Mouse (Mus musculus) intestine, embryonic 16.5 days (tissue): ENCODE data around the gene Proser1. TPM values are rescaled to one million over a fixed set of nuclear protein-coding genes. Genes with fewer than 3 reads are reported as not detected.
A peak's percentile ranks its signal among the peaks of the same experiment; 100 is the strongest.

Source experiments
- ATAC-seq: fragments of 200-750 bp; cut with Nextera tagmentation; 2 replicates; pipeline ENCODE4 v1.8.0; 2017; ENCODE audit warnings: moderate TSS enrichment, moderate library complexity
- H3K27ac ChIP-seq: fragments of 300-500 bp; sonication (generic); 2 replicates; pipeline ENCODE4 v1.5.1; 2014; ENCODE audit warnings: mild to moderate bottlenecking, low read length
- H3K27me3 ChIP-seq: fragments of 300-500 bp; sonication (generic); replicated peaks from 2 replicates; pipeline ENCODE4 v1.6.1; 2014; ENCODE audit warnings: low read length, control low read depth, mixed read lengths; ENCODE audit not compliant: control insufficient read depth, insufficient read depth
- H3K36me3 ChIP-seq: fragments of 300-500 bp; sonication (generic); 2 replicates; pipeline ENCODE4 v1.6.1; 2014; ENCODE audit warnings: low read length, control low read depth; ENCODE audit not compliant: control insufficient read depth, insufficient read depth
- H3K4me1 ChIP-seq: fragments of 300-500 bp; sonication (generic); 2 replicates; pipeline ENCODE4 v1.6.1; 2014; ENCODE audit warnings: low read length, control low read depth, mixed read lengths; ENCODE audit not compliant: control insufficient read depth, insufficient read depth
- H3K4me2 ChIP-seq: fragments of 300-500 bp; sonication (generic); 2 replicates; pipeline ENCODE4 v1.6.1; 2014; ENCODE audit warnings: low read depth, low read length, control low read depth
- H3K4me3 ChIP-seq: fragments of 300-500 bp; sonication (generic); 2 replicates; pipeline ENCODE4 v1.5.1; 2014; ENCODE audit warnings: mild to moderate bottlenecking, low read length
- H3K9ac ChIP-seq: fragments of 300-500 bp; sonication (generic); 2 replicates; pipeline ENCODE4 v1.6.1; 2014; ENCODE audit warnings: low read depth, low read length
- H3K9me3 ChIP-seq: fragments of 300-500 bp; sonication (generic); 2 replicates; pipeline ENCODE4 v1.6.1; 2016; ENCODE audit warnings: low read length, control low read depth; ENCODE audit not compliant: control insufficient read depth
- WGBS: fragments of 180-500 bp; shearing (Covaris S2); extraction: QIAGEN DNeasy Blood & Tissue Kit; methylation state at CpG from one replicate; pipeline ENCODE4 v1.1.7; 2014; 5-methylcytosine and 5-hydroxymethylcytosine counted together
- polyA plus RNA-seq: library from polyadenylated mRNA; unstranded; fragments of >200 nt; fragmentation: Nextera tagmentation; extraction: Ambion mirVana; gene quantifications from 2 replicates; pipeline ENCODE4 v1.2.1, GENCODE M21; 2015

Gene Proser1
- polyA plus RNA-seq, 1 experiment from 2014 or later = 10.7 TPM

- Histone ChIP-seq H3K9me3 (no peaks in the 10 kb centered on the region), H3K4me1 (peaks cover 7% of the 10 kb centered on the region), H3K4me3 (no peak overlapping the region), H3K27ac (no peak overlapping the region), H3K27me3 (no peaks in the 10 kb centered on the region), H3K36me3 (peaks cover 2% of the 10 kb centered on the region; the same call in 1 of the 2 replicates), H3K4me2 (no peak overlapping the region), H3K9ac (no peak overlapping the region)
- ATAC-seq = no peak
- WGBS = 79% methylated on average over 9 of the region's 9 CpGs
These were observed 3.4 kb upstream of the Proser1 start for GRCm38 (mm10) chr3:53460106-53460505.

GRCm38 (mm10) chr3:53462701-53463045 lies 793 bp upstream of the Proser1 start:
- H3K9ac ChIP-seq = peak overlapping the region; percentile 94
- no peaks in the 10 kb centered on the region for H3K36me3 ChIP-seq
- H3K4me3 ChIP-seq = peak overlapping the region; percentile 97
- 2% methylated on average over 9 of the region's 9 CpGs for WGBS
- peak overlapping the region; percentile 71 for H3K4me2 ChIP-seq
- H3K27me3 ChIP-seq = no peaks in the 10 kb centered on the region
- H3K9me3 ChIP-seq = no peaks in the 10 kb centered on the region
- H3K4me1 ChIP-seq = peaks cover 21% of the 10 kb centered on the region
- ATAC-seq = peak; percentile 5; the same call in 1 of the 2 replicates
- peak overlapping the region; percentile 92 for H3K27ac ChIP-seq

GRCm38 (mm10) chr3:53463765-53464114 lies 274 bp downstream of the Proser1 start:
- WGBS = under 1% methylated on average over 35 of the region's 35 CpGs

GRCm38 (mm10) chr3:53464146-53464698 lies 756 bp downstream of the Proser1 start:
- Histone ChIP-seq H3K9me3 (no peaks in the 10 kb centered on the region), H3K27ac (no peak overlapping the region), H3K4me3 (peak overlapping the region; percentile 97), H3K4me2 (peak overlapping the region; percentile 73), H3K4me1 (peaks cover 27% of the 10 kb centered on the region), H3K36me3 (no peaks in the 10 kb centered on the region), H3K27me3 (no peaks in the 10 kb centered on the region), H3K9ac (peak overlapping the region; percentile 94)
- ATAC-seq = no peak
- under 1% methylated on average over 20 of the region's 20 CpGs for WGBS

More at GRCm38 (mm10) chr3:53463765-53464114, 274 bp downstream of the Proser1 start:
- Histone ChIP-seq H3K36me3 (no peaks in the 10 kb centered on the region), H3K27me3 (no peaks in the 10 kb centered on the region), H3K9me3 (no peaks in the 10 kb centered on the region), H3K4me3 (peak overlapping the region; percentile 97), H3K4me2 (no peak overlapping the region; the same call in 1 of the 2 replicates), H3K4me1 (peaks cover 23% of the 10 kb centered on the region), H3K9ac (peak overlapping the region; percentile 94), H3K27ac (peak overlapping the region; percentile 84)
- ATAC-seq = peak; percentile 66

GRCm38 (mm10) chr3:53465330-53465729 lies 1.9 kb downstream of the Proser1 start:
- Histone ChIP-seq H3K9ac (peak overlapping the region; percentile 37; the same call in 1 of the 2 replicates), H3K4me3 (peak overlapping the region; percentile 35), H3K27ac (no peak overlapping the region), H3K4me1 (peaks cover 33% of the 10 kb centered on the region), H3K4me2 (peak overlapping the region; percentile 52), H3K27me3 (no peaks in the 10 kb centered on the region), H3K36me3 (no peaks in the 10 kb centered on the region), H3K9me3 (no peaks in the 10 kb centered on the region)
- no peak for ATAC-seq
- WGBS = 33% methylated on average over 6 of the region's 6 CpGs

GRCm38 (mm10) chr3:53466481-53466880 lies 3.0 kb downstream of the Proser1 start:
- WGBS = 67% methylated on average over 9 of the region's 9 CpGs

GRCm38 (mm10) chr3:53467356-53467755 lies 3.9 kb downstream of the Proser1 start:
- peaks cover 7% of the 10 kb centered on the region for H3K36me3 ChIP-seq
- ATAC-seq = no peak
- WGBS = 77% methylated on average over 5 of the region's 5 CpGs

More at GRCm38 (mm10) chr3:53466481-53466880, 3.0 kb downstream of the Proser1 start:
- Histone ChIP-seq H3K4me2 (no peak overlapping the region), H3K9ac (no peak overlapping the region), H3K4me1 (peaks cover 30% of the 10 kb centered on the region), H3K9me3 (no peaks in the 10 kb centered on the region), H3K36me3 (peaks cover under 1% of the 10 kb centered on the region), H3K4me3 (no peak overlapping the region), H3K27ac (no peak overlapping the region), H3K27me3 (no peaks in the 10 kb centered on the region)
- ATAC-seq = no peak

GRCm38 (mm10) chr3:53469650-53470049 lies 6.2 kb downstream of the Proser1 start:
- ATAC-seq = peak; percentile 26; the same call in 1 of the 2 replicates
- Histone ChIP-seq H3K36me3 (peaks cover 16% of the 10 kb centered on the region), H3K4me3 (no peak overlapping the region), H3K27ac (no peak overlapping the region), H3K4me2 (no peak overlapping the region), H3K9me3 (no peaks in the 10 kb centered on the region), H3K9ac (no peak overlapping the region), H3K4me1 (peaks cover 30% of the 10 kb centered on the region), H3K27me3 (no peaks in the 10 kb centered on the region)
- WGBS = 75% methylated on average over 5 of the region's 5 CpGs

More at GRCm38 (mm10) chr3:53467356-53467755, 3.9 kb downstream of the Proser1 start:
- Histone ChIP-seq H3K27ac (no peak overlapping the region), H3K9me3 (no peaks in the 10 kb centered on the region), H3K27me3 (no peaks in the 10 kb centered on the region), H3K4me1 (peaks cover 30% of the 10 kb centered on the region), H3K4me2 (no peak overlapping the region), H3K9ac (no peak overlapping the region), H3K4me3 (no peak overlapping the region)

- H3K4me3 ChIP-seq = no peak overlapping the region
- no peaks in the 10 kb centered on the region for H3K9me3 ChIP-seq
- H3K27ac ChIP-seq = no peak overlapping the region
- H3K4me2 ChIP-seq = no peak overlapping the region
- H3K27me3 ChIP-seq = no peaks in the 10 kb centered on the region
- H3K36me3 ChIP-seq = peaks cover 20% of the 10 kb centered on the region
- H3K4me1 ChIP-seq = peaks cover 16% of the 10 kb centered on the region
- 96% methylated on average over 5 of the region's 5 CpGs for WGBS
- no peak overlapping the region for H3K9ac ChIP-seq
- ATAC-seq = no peak
These were observed 8.6 kb downstream of the Proser1 start for GRCm38 (mm10) chr3:53472061-53472460.

GRCm38 (mm10) chr3:53474179-53474578 lies 10.7 kb downstream of the Proser1 start:
- H3K4me1 ChIP-seq = peaks cover 6% of the 10 kb centered on the region
- H3K9me3 ChIP-seq = no peaks in the 10 kb centered on the region
- no peaks in the 10 kb centered on the region for H3K27me3 ChIP-seq
- H3K4me3 ChIP-seq = no peak overlapping the region
- H3K4me2 ChIP-seq = no peak overlapping the region
- H3K36me3 ChIP-seq = peaks cover 31% of the 10 kb centered on the region
- H3K9ac ChIP-seq = no peak overlapping the region
- WGBS = 73% methylated on average over 4 of the region's 4 CpGs
- ATAC-seq = no peak
- H3K27ac ChIP-seq = no peak overlapping the region
